Mouse (Mus musculus) megakaryocyte progenitor cell, adult 5-6 weeks (primary cell): ENCODE results near the gene Atxn7l3b. TPM values are rescaled to one million over a fixed set of nuclear protein-coding genes. Genes with fewer than 3 reads are reported as not detected.
"Not testable (repeated sequence)": the region's sequence is repeated elsewhere in the genome, so short reads cannot be mapped to it uniquely, and the experiment has no call there.

ENCODE experiments used
- ATAC-seq: replicated peaks from 2 replicates; pipeline ENCODE4 v1.8.0; 2016; ENCODE audit warnings: mild to moderate bottlenecking, moderate TSS enrichment, inconsistent platforms; ENCODE audit not compliant: poor library complexity
- total RNA-seq, 2 experiments: library from RNA; stranded (forward) in 1 of 2; stranded (reverse) in 1 of 2; fragments of 157-497, 149-512 nt in 1 of 2; fragments of 200-1000 nt in 1 of 2; gene quantifications; 2 replicates each; pipeline versions ENCODE4 v1.2.3 to v1.2.4; 2015 to 2017

Gene Atxn7l3b
- total RNA-seq (2015) (43.7 and 47.6 TPM in 2 replicates), total RNA-seq (2017) (49.7 and 65.3 TPM in 2 replicates)

- peak; percentile 86 for ATAC-seq
Measured at GRCm38 (mm10) chr10:112928452-112929221, at the start of gene Atxn7l3b. TSS of gene Atxn7l3b (minus strand) at chr10:112929001.

- ATAC-seq: no peak
Measured at GRCm38 (mm10) chr10:112977586-112977985, 48.8 kb upstream of the Atxn7l3b start.

GRCm38 (mm10) chr10:112973286-112974026 lies 44.7 kb upstream of the Atxn7l3b start:
- ATAC-seq: no peak

- no peak for ATAC-seq
Measured at GRCm38 (mm10) chr10:112970002-112970589, 41.3 kb upstream of the Atxn7l3b start.

GRCm38 (mm10) chr10:112967578-112967977 lies 38.8 kb upstream of the Atxn7l3b start:
- peak; percentile 61 for ATAC-seq

- not testable (repeated sequence) for ATAC-seq
Measured at GRCm38 (mm10) chr10:112962216-112962615, 33.4 kb upstream of the Atxn7l3b start.

- no peak for ATAC-seq
Measured at GRCm38 (mm10) chr10:112954140-112954539, 25.3 kb upstream of the Atxn7l3b start.

- ATAC-seq: no peak
Measured at GRCm38 (mm10) chr10:112948453-112948852, 19.7 kb upstream of the Atxn7l3b start.

GRCm38 (mm10) chr10:112929222-112929615 lies 418 bp upstream of the Atxn7l3b start:
- ATAC-seq: peak; percentile 11; the same call in 1 of the 2 replicates

GRCm38 (mm10) chr10:112926961-112927360 lies 1.8 kb downstream of the Atxn7l3b start:
- peak; percentile 14 for ATAC-seq

- ATAC-seq: no peak
Measured at GRCm38 (mm10) chr10:112926271-112926670, 2.5 kb downstream of the Atxn7l3b start.

- ATAC-seq: no peak
Measured at GRCm38 (mm10) chr10:112916575-112917190, 12.1 kb downstream of the Atxn7l3b start.

- ATAC-seq: no peak
Measured at GRCm38 (mm10) chr10:112900243-112900642, 28.6 kb downstream of the Atxn7l3b start.

GRCm38 (mm10) chr10:112899796-112900195 lies 29.0 kb downstream of the Atxn7l3b start:
- ATAC-seq: no peak

GRCm38 (mm10) chr10:112896636-112897035 lies 32.2 kb downstream of the Atxn7l3b start:
- ATAC-seq: no peak

GRCm38 (mm10) chr10:112893622-112894252 lies 35.1 kb downstream of the Atxn7l3b start:
- no peak for ATAC-seq

GRCm38 (mm10) chr10:112884064-112884463 lies 44.7 kb downstream of the Atxn7l3b start:
- ATAC-seq: no peak

GRCm38 (mm10) chr10:112883688-112884004 lies 45.2 kb downstream of the Atxn7l3b start:
- ATAC-seq: no peak

- ATAC-seq: no peak
Measured at GRCm38 (mm10) chr10:112882789-112883687, 45.8 kb downstream of the Atxn7l3b start.

- ATAC-seq: no peak
Measured at GRCm38 (mm10) chr10:112882149-112882548, 46.7 kb downstream of the Atxn7l3b start.
